Mouse (Mus musculus): ENCODE results near the gene Mrpl24. TPM values are rescaled to one million over a fixed set of nuclear protein-coding genes. Genes with fewer than 3 reads are reported as not detected.

The Mrpl24 gene
- polyA plus RNA-seq, 1 experiment from 2014 or later, result 83.6 TPM

DNA sequence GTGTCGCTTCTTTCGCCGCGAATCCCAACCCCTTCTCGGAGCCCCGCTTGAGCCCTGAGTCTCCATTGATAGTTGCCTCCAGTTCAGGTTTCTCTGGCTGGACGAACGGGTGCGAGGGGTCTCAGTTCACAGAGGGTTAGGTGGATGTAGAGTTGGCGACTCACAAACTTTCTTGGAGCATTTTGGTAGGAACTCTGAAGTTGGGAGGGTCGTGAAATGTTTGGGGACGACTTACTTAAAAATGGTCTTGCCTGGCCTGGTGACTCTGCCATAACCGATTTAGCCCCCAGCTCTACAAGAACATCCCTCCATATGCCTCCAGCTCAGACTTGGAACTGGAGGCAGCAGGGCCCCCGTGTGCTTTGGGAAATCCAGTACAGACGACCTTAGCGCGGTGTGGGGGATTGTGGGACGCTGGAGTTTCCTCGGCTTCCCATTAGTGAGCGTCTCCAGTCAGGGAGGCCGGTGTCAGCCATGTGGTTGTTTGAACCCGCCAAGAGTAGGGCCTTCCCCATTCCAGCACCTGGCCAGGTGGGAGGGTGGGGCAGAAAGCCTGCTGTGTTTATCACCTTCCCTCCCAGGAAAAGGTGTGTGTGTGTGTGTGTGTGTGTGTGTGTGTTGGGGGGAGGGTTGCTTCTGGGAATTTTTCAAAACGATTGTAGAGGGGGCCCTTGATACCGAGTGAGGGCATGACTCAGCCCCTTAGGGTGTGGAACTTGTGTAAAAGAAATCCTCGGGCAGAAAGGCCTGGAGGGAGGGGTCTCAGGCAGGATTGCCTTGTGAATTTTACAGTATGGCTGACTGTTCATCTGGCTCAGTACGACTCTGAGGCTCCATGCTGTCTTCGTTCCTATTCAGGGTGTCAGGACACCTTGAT lies 12.1 kb upstream of the Mrpl24 start:
- Histone ChIP-seq H3K9me3 (ENCODE audit: control insufficient read depth, low read length) (no peaks in the 10 kb centered on the region), H3K9ac (ENCODE audit: low read depth, low read length) (peak overlapping the region; percentile 94), H3K27ac (ENCODE audit: low read depth, low read length) (peak overlapping the region; percentile 94), H3K4me2 (replicated peaks; ENCODE audit: low read depth, low read length) (peak overlapping the region; percentile 88), H3K27me3 (ENCODE audit: control insufficient read depth, insufficient read depth, low read length) (no peaks in the 10 kb centered on the region), H3K4me1 (replicated peaks; ENCODE audit: control insufficient read depth, insufficient read depth, low read length) (peaks cover 17% of the 10 kb centered on the region), H3K36me3 (ENCODE audit: control insufficient read depth, insufficient read depth, low read length) (no peaks in the 10 kb centered on the region), H3K4me3 (ENCODE audit: low read depth, low read length) (peak overlapping the region; percentile 79)
- WGBS, result under 1% methylated on average over 27 of the region's 27 CpGs
- ATAC-seq (ENCODE audit: low FRiP score) (no peak), DNase-seq (ENCODE audit: low spot score) (peak; percentile 54)

DNA sequence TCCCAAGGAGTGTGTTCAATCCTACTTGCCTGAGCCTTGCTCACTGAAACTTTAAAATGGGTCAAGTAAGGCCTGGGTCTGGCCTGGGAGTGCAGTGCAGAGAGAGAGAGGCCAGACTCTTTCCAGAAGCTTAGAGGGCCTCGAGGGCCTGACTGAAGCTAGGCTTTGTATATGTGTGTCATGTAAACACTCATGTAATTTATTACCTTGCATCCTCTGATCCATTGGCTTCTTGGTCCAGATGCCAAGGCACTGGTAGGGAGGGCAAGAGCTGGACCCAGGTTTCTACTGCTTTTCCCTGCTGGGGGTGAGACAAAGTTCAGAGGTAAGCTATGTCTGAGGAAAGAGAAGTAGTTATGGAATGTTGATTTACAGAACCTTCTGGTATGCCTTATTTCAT lies 11.4 kb upstream of the Mrpl24 start:
- Histone ChIP-seq H3K4me3 (ENCODE audit: low read depth, low read length) (peak overlapping the region; percentile 79), H3K9ac (ENCODE audit: low read depth, low read length) (peak overlapping the region; percentile 94), H3K27ac (ENCODE audit: low read depth, low read length) (no peak overlapping the region), H3K27me3 (ENCODE audit: control insufficient read depth, insufficient read depth, low read length) (no peaks in the 10 kb centered on the region), H3K9me3 (ENCODE audit: control insufficient read depth, low read length) (no peaks in the 10 kb centered on the region), H3K36me3 (ENCODE audit: control insufficient read depth, insufficient read depth, low read length) (no peaks in the 10 kb centered on the region), H3K4me2 (replicated peaks; ENCODE audit: low read depth, low read length) (peak overlapping the region; percentile 88), H3K4me1 (replicated peaks; ENCODE audit: control insufficient read depth, insufficient read depth, low read length) (peaks cover 17% of the 10 kb centered on the region)
- WGBS, result 0% methylated on average over 1 of the region's 1 CpGs
- DNase-seq (ENCODE audit: low spot score) (no peak), ATAC-seq (ENCODE audit: low FRiP score) (no peak)

DNA sequence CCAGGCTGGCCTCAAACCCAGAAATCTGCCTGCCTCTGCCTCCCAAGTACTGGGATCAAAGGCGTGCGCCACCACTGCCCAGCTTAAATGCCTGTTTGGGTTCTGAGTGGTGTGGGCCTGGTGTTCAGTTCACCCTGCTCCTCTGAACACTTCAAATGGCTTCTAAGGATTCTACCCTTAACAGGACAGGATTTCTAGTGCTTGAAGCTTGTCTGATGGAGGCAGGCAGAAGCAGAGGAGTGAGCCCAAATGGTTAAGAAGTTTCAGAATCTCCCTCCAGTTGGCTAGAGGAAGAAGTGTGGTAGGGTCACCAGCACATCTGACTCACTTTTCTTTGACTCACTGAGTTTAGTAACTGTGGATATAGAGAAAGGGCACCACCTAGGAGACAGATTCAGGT lies 9.9 kb upstream of the Mrpl24 start:
- H3K4me3 ChIP-seq (ENCODE audit: low read depth, low read length), result no peak overlapping the region
- H3K27ac ChIP-seq (ENCODE audit: low read depth, low read length), result peak overlapping the region; percentile 76; the same call in 1 of the 2 replicates
- ATAC-seq (ENCODE audit: low FRiP score), result no peak
- H3K36me3 ChIP-seq (ENCODE audit: control insufficient read depth, insufficient read depth, low read length), result no peaks in the 10 kb centered on the region; the same call in 1 of the 2 replicates
- no peaks in the 10 kb centered on the region for H3K27me3 ChIP-seq (ENCODE audit: control insufficient read depth, insufficient read depth, low read length)
- peak overlapping the region; percentile 56; the same call in 1 of the 2 replicates for H3K4me2 ChIP-seq (replicated peaks; ENCODE audit: low read depth, low read length)
- no peak for DNase-seq (ENCODE audit: low spot score)
- H3K9me3 ChIP-seq (ENCODE audit: control insufficient read depth, low read length), result no peaks in the 10 kb centered on the region
- H3K9ac ChIP-seq (ENCODE audit: low read depth, low read length), result no peak overlapping the region
- peaks cover 17% of the 10 kb centered on the region for H3K4me1 ChIP-seq (replicated peaks; ENCODE audit: control insufficient read depth, insufficient read depth, low read length)
- WGBS, result 79% methylated on average over 2 of the region's 2 CpGs

DNA sequence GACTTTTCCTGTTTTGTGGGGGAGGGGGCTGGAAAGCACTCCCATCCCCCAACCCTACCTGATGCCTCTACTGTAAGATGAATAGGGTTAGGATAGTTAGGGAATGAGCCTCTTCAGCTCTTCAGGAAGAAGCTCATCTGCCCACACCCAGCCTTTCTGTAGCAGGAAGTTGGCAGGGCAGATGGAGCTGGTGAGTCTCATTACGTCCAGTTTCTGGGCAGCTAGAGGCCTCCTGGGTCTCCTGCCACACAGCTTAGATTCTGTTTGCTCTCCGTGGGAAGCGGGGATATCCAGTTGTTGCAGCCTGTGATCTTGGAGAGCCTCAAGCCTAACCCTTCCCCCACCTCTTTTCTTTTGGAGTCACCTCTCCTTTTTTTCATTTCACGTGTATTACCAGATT lies 9.4 kb upstream of the Mrpl24 start:
- ATAC-seq (ENCODE audit: low FRiP score), result no peak
- H3K9ac ChIP-seq (ENCODE audit: low read depth, low read length), result peak overlapping the region; percentile 12; the same call in 1 of the 2 replicates

DNA sequence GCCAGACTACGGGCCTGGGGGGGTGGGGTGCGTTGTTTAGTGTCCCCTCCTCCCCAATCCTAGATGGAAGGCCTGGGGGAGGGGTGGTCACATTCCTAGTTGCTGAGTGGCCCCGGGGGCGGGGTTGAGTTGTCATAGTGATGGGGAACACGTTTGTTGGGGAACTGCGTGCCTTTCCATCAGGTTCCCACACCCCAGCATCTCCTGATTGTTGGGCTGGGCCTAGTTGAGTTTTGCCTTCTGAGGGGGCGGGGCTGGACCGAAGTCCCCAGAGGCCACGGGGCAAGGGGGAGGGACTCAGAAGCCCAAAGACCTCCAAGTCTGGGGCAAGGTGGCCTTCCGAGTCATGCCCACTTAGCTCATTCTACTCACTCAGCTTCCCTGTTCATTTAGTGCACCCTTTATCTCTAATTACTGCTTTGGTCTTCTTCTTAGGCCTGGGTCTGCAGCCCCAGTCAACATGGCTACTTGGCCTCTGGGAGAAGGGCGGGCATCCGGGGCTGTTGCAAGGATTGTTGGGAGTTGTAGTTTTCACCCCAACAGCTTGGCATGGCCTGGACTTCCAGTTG lies 8.6 kb upstream of the Mrpl24 start:
- peaks cover 17% of the 10 kb centered on the region for H3K4me1 ChIP-seq (replicated peaks; ENCODE audit: control insufficient read depth, insufficient read depth, low read length)
- peak; percentile 33 for ATAC-seq (ENCODE audit: low FRiP score)
- whole genome bisulfite sequencing, result 7% methylated on average over 12 of the region's 12 CpGs

More for the DNA sequence above, 9.4 kb upstream of the Mrpl24 start:
- H3K36me3 ChIP-seq (ENCODE audit: control insufficient read depth, insufficient read depth, low read length), result peaks cover 3% of the 10 kb centered on the region
- no peak for DNase-seq (ENCODE audit: low spot score)
- WGBS, result 11% methylated on average over 4 of the region's 4 CpGs
- H3K4me2 ChIP-seq (replicated peaks; ENCODE audit: low read depth, low read length), result peak overlapping the region; percentile 56
- 0 out of 2 replicates have a peak overlapping the region, but pooled peaks have one; percentile 29 for H3K4me3 ChIP-seq (ENCODE audit: low read depth, low read length)
- H3K4me1 ChIP-seq (replicated peaks; ENCODE audit: control insufficient read depth, insufficient read depth, low read length), result peaks cover 17% of the 10 kb centered on the region
- no peaks in the 10 kb centered on the region for H3K27me3 ChIP-seq (ENCODE audit: control insufficient read depth, insufficient read depth, low read length)
- peak overlapping the region; percentile 76 for H3K27ac ChIP-seq (ENCODE audit: low read depth, low read length)
- H3K9me3 ChIP-seq (ENCODE audit: control insufficient read depth, low read length), result no peaks in the 10 kb centered on the region

DNA sequence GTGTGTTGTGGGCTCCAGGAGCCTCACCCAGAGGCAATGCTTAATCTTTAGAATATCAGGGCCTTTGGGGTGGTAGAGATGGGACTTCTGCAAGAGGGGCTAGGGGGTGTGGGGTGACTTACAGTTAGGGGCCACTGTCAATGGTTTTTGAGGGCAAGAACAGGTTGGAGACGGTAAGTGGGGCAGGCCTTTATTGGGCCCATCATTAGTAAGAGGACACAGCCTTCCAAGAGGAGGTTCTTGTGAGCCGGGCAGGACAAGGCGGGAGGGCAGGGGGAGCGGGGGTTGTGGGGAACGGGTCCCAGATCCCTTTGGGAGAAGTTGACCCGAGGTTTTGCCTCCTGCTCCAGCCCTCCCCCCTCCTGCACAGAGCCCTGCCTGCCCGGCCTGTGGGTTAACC lies 5.8 kb upstream of the Mrpl24 start:
- Histone ChIP-seq H3K36me3 (ENCODE audit: control insufficient read depth, insufficient read depth, low read length) (peaks cover 4% of the 10 kb centered on the region), H3K4me1 (replicated peaks; ENCODE audit: control insufficient read depth, insufficient read depth, low read length) (peaks cover 12% of the 10 kb centered on the region), H3K27me3 (ENCODE audit: control insufficient read depth, insufficient read depth, low read length) (no peaks in the 10 kb centered on the region), H3K27ac (ENCODE audit: low read depth, low read length) (no peak overlapping the region), H3K4me3 (ENCODE audit: low read depth, low read length) (no peak overlapping the region), H3K9me3 (ENCODE audit: control insufficient read depth, low read length) (no peaks in the 10 kb centered on the region), H3K4me2 (replicated peaks; ENCODE audit: low read depth, low read length) (no peak overlapping the region), H3K9ac (ENCODE audit: low read depth, low read length) (no peak overlapping the region)
- ATAC-seq (ENCODE audit: low FRiP score) (no peak), DNase-seq (ENCODE audit: low spot score) (no peak)
- 83% methylated on average over 7 of the region's 7 CpGs for WGBS

More for the DNA sequence above, 8.6 kb upstream of the Mrpl24 start:
- Histone ChIP-seq H3K9me3 (ENCODE audit: control insufficient read depth, low read length) (no peaks in the 10 kb centered on the region), H3K27me3 (ENCODE audit: control insufficient read depth, insufficient read depth, low read length) (no peaks in the 10 kb centered on the region), H3K27ac (ENCODE audit: low read depth, low read length) (peak overlapping the region; percentile 76), H3K36me3 (ENCODE audit: control insufficient read depth, insufficient read depth, low read length) (peaks cover 4% of the 10 kb centered on the region), H3K4me2 (replicated peaks; ENCODE audit: low read depth, low read length) (peak overlapping the region; percentile 56), H3K9ac (ENCODE audit: low read depth, low read length) (peak overlapping the region; percentile 46), H3K4me3 (ENCODE audit: low read depth, low read length) (peak overlapping the region; percentile 29)
- peak; percentile 82 for DNase-seq (ENCODE audit: low spot score)

DNA sequence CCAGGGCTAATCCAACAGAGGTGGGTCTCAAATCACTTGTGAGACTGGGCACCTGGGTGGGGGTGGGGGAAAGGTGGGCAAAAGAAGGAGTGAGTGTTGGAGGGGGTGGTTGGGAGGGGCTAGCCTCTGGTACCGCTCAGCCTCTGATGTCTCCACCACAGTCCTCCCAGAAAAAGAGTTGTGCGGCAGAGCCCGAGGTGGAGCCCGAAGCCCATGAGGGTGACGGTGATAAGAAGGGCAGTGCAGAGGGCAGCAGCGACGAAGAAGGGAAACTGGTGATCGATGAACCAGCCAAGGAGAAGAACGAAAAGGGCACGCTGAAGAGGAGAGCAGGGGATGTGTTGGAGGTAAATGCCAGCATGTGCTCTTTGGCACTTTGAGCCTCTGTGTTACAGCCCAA lies 5.4 kb upstream of the Mrpl24 start:
- no peak overlapping the region for H3K4me3 ChIP-seq (ENCODE audit: low read depth, low read length)
- ATAC-seq (ENCODE audit: low FRiP score), result no peak
- H3K9me3 ChIP-seq (ENCODE audit: control insufficient read depth, low read length), result no peaks in the 10 kb centered on the region
- no peaks in the 10 kb centered on the region for H3K27me3 ChIP-seq (ENCODE audit: control insufficient read depth, insufficient read depth, low read length)
- H3K9ac ChIP-seq (ENCODE audit: low read depth, low read length), result no peak overlapping the region
- WGBS, result 93% methylated on average over 10 of the region's 10 CpGs
- no peak overlapping the region for H3K27ac ChIP-seq (ENCODE audit: low read depth, low read length)
- peaks cover 12% of the 10 kb centered on the region for H3K4me1 ChIP-seq (replicated peaks; ENCODE audit: control insufficient read depth, insufficient read depth, low read length)
- H3K36me3 ChIP-seq (ENCODE audit: control insufficient read depth, insufficient read depth, low read length), result peaks cover 4% of the 10 kb centered on the region
- no peak overlapping the region for H3K4me2 ChIP-seq (replicated peaks; ENCODE audit: low read depth, low read length)
- no peak for DNase-seq (ENCODE audit: low spot score)

DNA sequence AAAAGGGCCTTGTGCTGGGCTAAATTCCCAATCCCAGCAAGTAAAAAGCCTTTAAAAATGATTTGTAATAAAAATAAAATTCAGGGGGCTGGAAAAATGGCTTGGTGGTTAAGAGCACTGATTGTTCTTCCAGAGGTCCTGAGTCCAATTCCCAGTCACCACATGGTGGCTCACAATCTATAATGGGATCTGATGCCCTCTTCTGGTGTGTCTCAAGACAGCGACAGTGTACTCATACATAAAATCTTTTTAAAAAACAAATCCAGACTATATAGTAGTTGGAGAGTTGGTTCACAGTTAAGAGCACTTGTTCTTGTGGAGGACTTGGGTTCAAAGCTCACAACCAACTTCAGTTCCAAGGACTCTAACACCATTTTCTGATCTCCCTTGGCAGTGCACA lies 2.3 kb upstream of the Mrpl24 start:
- WGBS, result 85% methylated on average over 1 of the region's 1 CpGs
- Histone ChIP-seq H3K36me3 (ENCODE audit: control insufficient read depth, insufficient read depth, low read length) (peaks cover 5% of the 10 kb centered on the region), H3K4me3 (ENCODE audit: low read depth, low read length) (no peak overlapping the region), H3K9ac (ENCODE audit: low read depth, low read length) (no peak overlapping the region), H3K27me3 (ENCODE audit: control insufficient read depth, insufficient read depth, low read length) (no peaks in the 10 kb centered on the region), H3K4me2 (replicated peaks; ENCODE audit: low read depth, low read length) (no peak overlapping the region), H3K9me3 (ENCODE audit: control insufficient read depth, low read length) (no peaks in the 10 kb centered on the region), H3K4me1 (replicated peaks; ENCODE audit: control insufficient read depth, insufficient read depth, low read length) (no peaks in the 10 kb centered on the region; the same call in 1 of the 2 replicates), H3K27ac (ENCODE audit: low read depth, low read length) (no peak overlapping the region)
- ATAC-seq (ENCODE audit: low FRiP score) (no peak), DNase-seq (ENCODE audit: low spot score) (no peak)
